Comparison of ENCODE assay signal across 11 mouse cellular contexts in genomic region chr3:94657852-94658739, GRCm38 (mm10). TPM values are rescaled to one million over a fixed set of nuclear protein-coding genes. Genes with fewer than 3 reads are reported as not detected.
DNase-seq lines count a peak whose midpoint lies in the region; ATAC-seq and TF ChIP-seq lines count a peak whose summit lies in the region.
"Not testable (repeated sequence)": the region's sequence is repeated elsewhere in the genome, so short reads cannot be mapped to it uniquely, and the experiment has no call there.
"Had no signal": no experiment of that assay in that cellular context is flagged by ENCODE, and none has a peak within 500 bp of the region (broad histone marks: within the 10 kb centered on the region; RNA-seq: fewer than 3 reads in every experiment).

No protein-coding gene starts in this region.

- TF ChIP-seq CTCF in layer of hippocampus, adult 2 months (conservative IDR thresholded peaks at IDR 0.05); lung, embryonic 14.5 days (IDR thresholded peaks at IDR 0.05; ENCODE audit: low read depth); testis, adult 2 months (IDR thresholded peaks at IDR 0.05; ENCODE audit: control insufficient read depth, insufficient read depth, insufficient replicate concordance, low read depth, low read length): not testable (repeated sequence)

- in situ Hi-C loops in ES-E14 (cut with MboI; ENCODE audit: low sequenced_read_pairs in 2 of 2, unreplicated experiment in 2 of 2): not testable (repeated sequence)

- TF ChIP-seq POLR2A in testis, adult 2 months (IDR thresholded peaks at IDR 0.05; ENCODE audit: control insufficient read depth, low read depth, low read length): 0 out of 2 replicates have a peak, but pooled peaks have one; percentile 33

- peak overlapping the region; percentile 50 for H3K4me2 ChIP-seq in forebrain, embryonic 14.5 days (ENCODE audit: low read length)
- H3K4me2 ChIP-seq in hindbrain, embryonic 12.5 days (replicated peaks): peak overlapping the region; percentile 58
- peak overlapping the region; percentile 66 for H3K4me2 ChIP-seq in lung, embryonic 14.5 days

- not testable (repeated sequence) for H3K9me3 ChIP-seq in ES-E14 (ENCODE audit: control insufficient read depth, insufficient read depth, low read depth, low read length); forebrain, embryonic 14.5 days (replicated peaks; ENCODE audit: control insufficient read depth, low read length); hindbrain, embryonic 12.5 days (replicated peaks); lung, embryonic 14.5 days (ENCODE audit: low read depth, low read length)

- not testable (repeated sequence) for H3K36me3 ChIP-seq in ES-E14 (ENCODE audit: control insufficient read depth, insufficient read depth, low read length, poor library complexity, severe bottlenecking); forebrain, embryonic 14.5 days (ENCODE audit: control insufficient read depth, insufficient read depth, low read length); hindbrain, embryonic 12.5 days; lung, embryonic 14.5 days (ENCODE audit: insufficient read depth); testis, adult 2 months (ENCODE audit: control insufficient read depth, insufficient read depth, low read length)

- not testable (repeated sequence) for H3K27me3 ChIP-seq in forebrain, embryonic 14.5 days (replicated peaks; ENCODE audit: control insufficient read depth, insufficient read depth, low read length); lung, embryonic 14.5 days (ENCODE audit: insufficient read depth, low read length); testis, adult 2 months (ENCODE audit: control insufficient read depth, insufficient read depth, low read length)
- peaks cover 11% of the 10 kb centered on the region for H3K27me3 ChIP-seq in hindbrain, embryonic 12.5 days

- H3K4me1 ChIP-seq in ES-E14 (ENCODE audit: control insufficient read depth in 2 of 2, insufficient read depth in 2 of 2, low read length in 2 of 2, poor library complexity in 1 of 2); forebrain, embryonic 14.5 days (ENCODE audit: control insufficient read depth, insufficient read depth, low read length); hindbrain, embryonic 12.5 days; lung, embryonic 14.5 days (ENCODE audit: insufficient read depth); testis, adult 2 months (ENCODE audit: control insufficient read depth, insufficient read depth, low read length): not testable (repeated sequence)

- ATAC-seq in forebrain, embryonic 14.5 days: not testable (repeated sequence)
- peak; percentile 71 for ATAC-seq in hindbrain, embryonic 12.5 days (ENCODE audit: low FRiP score)
- ATAC-seq in lung, embryonic 14.5 days (ENCODE audit: insufficient read depth): peak; percentile 62
- peak; percentile 7; the same call in 1 of the 2 replicates for ATAC-seq in monocyte, adult 5-6 weeks (replicated peaks; ENCODE audit: insufficient number of reproducible peaks, low FRiP score, low TSS enrichment, poor library complexity, severe bottlenecking)

- not testable (repeated sequence) for H3K27ac ChIP-seq in ES-E14 (ENCODE audit: insufficient read depth, low read depth, low read length, poor library complexity, severe bottlenecking); forebrain, embryonic 14.5 days (ENCODE audit: low read depth, low read length); hindbrain, embryonic 12.5 days; layer of hippocampus, adult 2 months; lung, embryonic 14.5 days (ENCODE audit: low read depth)
- peak overlapping the region; percentile 57; the same call in 1 of the 2 replicates for H3K27ac ChIP-seq in testis, adult 2 months (ENCODE audit: control insufficient read depth, insufficient read depth, low read depth, low read length)

- not testable (repeated sequence) for DNase-seq in ES-E14 (ENCODE audit: low read depth, low spot score); forebrain, embryonic 14.5 days (ENCODE audit: low spot score); layer of hippocampus, adult 2 months (ENCODE audit: low spot score in 2 of 2)
- DNase-seq in embryo, embryonic 10.5 days (ENCODE audit: low spot score): peak; percentile 28
- DNase-seq in lung, embryonic 14.5 days: peak; percentile 6

- 4% methylated on average over 22 of the region's 47 CpGs for WGBS in forebrain, embryonic 14.5 days
- WGBS in hindbrain, embryonic 12.5 days: 1% methylated on average over 22 of the region's 47 CpGs
- 3% methylated on average over 22 of the region's 47 CpGs for WGBS in lung, embryonic 14.5 days

- peak overlapping the region; percentile 22; the same call in 1 of the 2 replicates for H3K9ac ChIP-seq in ES-E14 (ENCODE audit: insufficient read depth, low read depth, low read length, poor library complexity, severe bottlenecking)
- peak overlapping the region; percentile 41; the same call in 1 of the 2 replicates for H3K9ac ChIP-seq in forebrain, embryonic 14.5 days (ENCODE audit: low read length)
- H3K9ac ChIP-seq in hindbrain, embryonic 12.5 days: not testable (repeated sequence)
- H3K9ac ChIP-seq in lung, embryonic 14.5 days: peak overlapping the region; percentile 46

- H3K4me3 ChIP-seq in ES-E14 (ENCODE audit: insufficient read depth in 1 of 2, low read depth in 1 of 2, low read length in 2 of 2, poor library complexity in 1 of 2, severe bottlenecking in 1 of 2): peak overlapping the region; percentile 40 to 49
- H3K4me3 ChIP-seq in forebrain, embryonic 14.5 days (ENCODE audit: low read depth, low read length): peak overlapping the region; percentile 27
- peak overlapping the region; percentile 36 for H3K4me3 ChIP-seq in hindbrain, embryonic 12.5 days
- peak overlapping the region; percentile 17; the same call in 1 of the 2 replicates for H3K4me3 ChIP-seq in layer of hippocampus, adult 2 months
- peak overlapping the region; percentile 39 for H3K4me3 ChIP-seq in lung, embryonic 14.5 days (ENCODE audit: low read depth, low read length)
- H3K4me3 ChIP-seq in testis, adult 2 months (ENCODE audit: control insufficient read depth, low read depth, low read length): peak overlapping the region; percentile 88

RNA-seq across cellular contexts. Expression of gene Tuft1, which starts 0.6 kb away (rescaled TPM):
- total RNA-seq in ES-E14 (2012; rRNA removed): 6.7 and 7.5 TPM in 2 replicates
- polyA plus RNA-seq in forebrain, embryonic 14.5 days (2014; fragmentation: Nextera tagmentation; extraction: Ambion mirVana): 4.6 and 4.8 TPM in 2 replicates
- 2.9 and 4.1 TPM in 2 replicates for polyA plus RNA-seq in hindbrain, embryonic 12.5 days (2016; fragmentation: Nextera tagmentation; extraction: Ambion mirVana)
- 1 to 10 TPM; 2.4 to 2.8 TPM for total RNA-seq in layer of hippocampus, adult 2 months (2021)
- 8.2 and 8.8 TPM in 2 replicates for polyA plus RNA-seq in lung, embryonic 14.5 days (2014; fragmentation: Nextera tagmentation; extraction: Ambion mirVana)
- total RNA-seq in monocyte, adult 5-6 weeks (2017): 1.8 to 6.3 TPM (median 4.6 TPM) in 3 replicates
- 13.1 and 13.2 TPM in 2 replicates for polyA plus RNA-seq in testis, adult 2 months (2012; rRNA removed)

RNA-seq across cellular contexts. Expression of gene Gm10972, which starts 15.2 kb away (rescaled TPM):
- not detected in 2 replicates for total RNA-seq in ES-E14 (2012; rRNA removed)
- polyA plus RNA-seq in forebrain, embryonic 14.5 days (2014; fragmentation: Nextera tagmentation; extraction: Ambion mirVana): not detected in 2 replicates
- not detected in 2 replicates for polyA plus RNA-seq in hindbrain, embryonic 12.5 days (2016; fragmentation: Nextera tagmentation; extraction: Ambion mirVana)
- not detected for total RNA-seq in layer of hippocampus, adult 2 months (2021)
- not detected in 2 replicates for polyA plus RNA-seq in lung, embryonic 14.5 days (2014; fragmentation: Nextera tagmentation; extraction: Ambion mirVana)
- not detected in 3 replicates for total RNA-seq in monocyte, adult 5-6 weeks (2017)
- not detected in 2 replicates for polyA plus RNA-seq in testis, adult 2 months (2012; rRNA removed)
- total RNA-seq: adrenal gland, postnatal 36 days; gastrocnemius, postnatal 36 days; left cerebral cortex, adult 18-20 months had no signal

RNA-seq across cellular contexts. Expression of gene Selenbp2, which starts 35.3 kb away (rescaled TPM):
- total RNA-seq in ES-E14 (2012; rRNA removed): not detected in 2 replicates
- 0.67 TPM in 1 of 2 replicates, not detected in the other for polyA plus RNA-seq in forebrain, embryonic 14.5 days (2014; fragmentation: Nextera tagmentation; extraction: Ambion mirVana)
- polyA plus RNA-seq in hindbrain, embryonic 12.5 days (2016; fragmentation: Nextera tagmentation; extraction: Ambion mirVana): not detected in 2 replicates
- 1 to 10 TPM; 2.1 to 2.2 TPM for total RNA-seq in layer of hippocampus, adult 2 months (2021)
- 4.2 and 4.9 TPM in 2 replicates for polyA plus RNA-seq in lung, embryonic 14.5 days (2014; fragmentation: Nextera tagmentation; extraction: Ambion mirVana)
- not detected in 3 replicates for total RNA-seq in monocyte, adult 5-6 weeks (2017)
- 0.24 TPM in 1 of 2 replicates, not detected in the other for polyA plus RNA-seq in testis, adult 2 months (2012; rRNA removed)

Comparison
In these comparisons a context has a peak if more than half of its experiments do, and no peak if none do; other contexts are left out.
1. H3K4me3 ChIP-seq: peak in every context shown above with its lines; median percentile 88 in testis, adult 2 months; 44 in ES-E14; 39 in lung, embryonic 14.5 days; 36 in hindbrain, embryonic 12.5 days; 27 in forebrain, embryonic 14.5 days; 17 in layer of hippocampus, adult 2 months.